Mouse (Mus musculus) cerebellum, adult 2 months (tissue): ENCODE results near the gene Fam162a. TPM values are rescaled to one million over a fixed set of nuclear protein-coding genes. Genes with fewer than 3 reads are reported as not detected.

Experiments
- DNase-seq, 2 experiments: peaks; one replicate each; pipeline ENCODE4 v3.0.0; 2021
- H3K27ac ChIP-seq: fragments of 200-500 bp; 2 replicates; pipeline ENCODE4 v1.5.1; 2012; ENCODE audit warnings: low read length, control low read depth, inconsistent platforms; ENCODE audit not compliant: insufficient read depth
- H3K27me3 ChIP-seq: fragments of 200-500 bp; 2 replicates; pipeline ENCODE4 v1.6.1; 2012; ENCODE audit warnings: inconsistent platforms, mild to moderate bottlenecking, low read length, moderate library complexity; ENCODE audit not compliant: control insufficient read depth, insufficient read depth
- H3K4me1 ChIP-seq: fragments of 200-500 bp; 2 replicates; pipeline ENCODE4 v1.6.1; 2011; ENCODE audit warnings: low read length; ENCODE audit not compliant: control insufficient read depth, insufficient read depth
- H3K4me3 ChIP-seq: fragments of 200-500 bp; replicated peaks from 2 replicates; pipeline ENCODE3; 2011; ENCODE audit warnings: mild to moderate bottlenecking, low read depth, low read length, control low read depth; ENCODE audit not compliant: insufficient read depth
- CTCF ChIP-seq: fragments of 200-500 bp; IDR thresholded peaks from 2 replicates; pipeline ENCODE4 v1.5.1; 2011; ENCODE audit warnings: low read depth, mild to moderate bottlenecking, control low read depth, low read length, moderate library complexity, borderline replicate concordance; ENCODE audit not compliant: insufficient read depth
- POLR2A ChIP-seq: fragments of 200-500 bp; IDR thresholded peaks from 2 replicates; pipeline ENCODE4 v1.6.1; 2011; ENCODE audit warnings: low read length, control low read depth, borderline replicate concordance; ENCODE audit not compliant: insufficient read depth
- WGBS: fragments of 180-500 bp; shearing (Covaris S2); methylation state at CpG from one replicate; pipeline ENCODE4 v1.1.7; 2018; 5-methylcytosine and 5-hydroxymethylcytosine counted together
- polyA plus RNA-seq: library from polyadenylated mRNA; depleted of rRNA; stranded (reverse); fragments of >200 nt; gene quantifications from 2 replicates; pipeline ENCODE4 v1.2.3, GENCODE M21; 2012

The Fam162a gene
- polyA plus RNA-seq, 1 experiment: 166 TPM

DNA sequence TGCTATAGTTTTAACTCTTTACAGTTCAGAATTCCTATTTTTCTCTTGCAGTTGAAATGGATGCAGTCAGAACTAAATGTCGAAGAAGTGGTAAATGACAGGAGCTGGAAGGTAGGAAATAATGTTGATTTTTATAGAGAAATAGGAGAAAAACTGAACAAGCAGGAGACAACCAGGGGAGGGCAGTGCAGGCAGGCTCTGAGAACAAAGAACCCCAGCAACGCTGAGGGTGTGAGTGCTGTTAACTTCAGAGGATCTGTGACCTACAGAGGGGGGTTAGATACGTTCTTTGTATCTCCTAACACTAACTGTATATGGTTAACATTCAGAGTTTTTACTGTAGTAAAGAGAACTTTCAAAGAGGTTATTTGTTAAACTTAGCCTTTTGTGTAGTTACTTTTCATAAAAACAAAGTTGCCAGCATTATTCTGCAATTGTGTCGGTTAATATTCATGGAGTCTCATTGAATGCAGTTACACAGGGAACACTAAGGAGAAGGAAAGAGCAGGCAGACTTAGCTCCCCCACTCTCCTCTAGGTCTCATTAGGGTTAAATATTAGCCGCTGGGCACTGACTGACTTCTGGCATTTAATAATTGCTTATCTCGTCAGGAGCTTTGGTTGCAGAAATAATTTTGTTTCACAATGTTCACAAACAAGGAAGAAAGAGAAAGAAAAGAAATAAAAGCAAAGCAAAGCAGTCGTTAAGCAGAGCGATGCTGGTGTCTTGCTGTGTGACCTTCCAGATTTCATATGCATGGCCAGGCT is 18.6 kb upstream of the Fam162a start:
- Histone ChIP-seq H3K4me1 (no peaks in the 10 kb centered on the region), H3K27ac (no peak overlapping the region), H3K27me3 (no peaks in the 10 kb centered on the region), H3K4me3 (no peak overlapping the region)
- DNase-seq: no peak
- 76% methylated on average over 8 of the region's 8 CpGs for WGBS
- TF ChIP-seq CTCF: no peak
- TF ChIP-seq POLR2A: no peak

DNA sequence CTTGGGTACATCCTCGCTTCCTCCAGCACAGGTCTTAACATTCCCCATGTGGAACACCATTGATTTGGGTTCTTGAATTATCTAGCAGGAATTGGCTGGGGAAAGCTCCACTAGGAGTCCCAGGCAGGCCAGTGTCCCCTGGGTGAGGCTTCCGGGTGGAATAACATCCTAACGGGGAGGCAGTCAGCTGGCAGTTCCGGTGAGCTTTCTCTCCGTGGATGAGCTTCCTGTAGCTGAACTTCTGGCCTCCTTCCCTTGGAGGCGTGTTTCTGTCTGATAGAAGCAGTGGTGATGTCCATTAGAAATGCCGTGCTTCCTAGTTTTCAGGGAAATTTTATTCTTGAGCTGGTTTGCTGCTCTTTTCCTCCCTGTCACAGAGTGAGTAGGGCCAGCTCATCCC is 17.7 kb upstream of the Fam162a start:
- Histone ChIP-seq H3K4me3 (no peak overlapping the region), H3K27ac (no peak overlapping the region), H3K4me1 (no peaks in the 10 kb centered on the region), H3K27me3 (no peaks in the 10 kb centered on the region)
- 78% methylated on average over 7 of the region's 7 CpGs for WGBS
- no peak for TF ChIP-seq CTCF
- no peak for TF ChIP-seq POLR2A
- DNase-seq: no peak

DNA sequence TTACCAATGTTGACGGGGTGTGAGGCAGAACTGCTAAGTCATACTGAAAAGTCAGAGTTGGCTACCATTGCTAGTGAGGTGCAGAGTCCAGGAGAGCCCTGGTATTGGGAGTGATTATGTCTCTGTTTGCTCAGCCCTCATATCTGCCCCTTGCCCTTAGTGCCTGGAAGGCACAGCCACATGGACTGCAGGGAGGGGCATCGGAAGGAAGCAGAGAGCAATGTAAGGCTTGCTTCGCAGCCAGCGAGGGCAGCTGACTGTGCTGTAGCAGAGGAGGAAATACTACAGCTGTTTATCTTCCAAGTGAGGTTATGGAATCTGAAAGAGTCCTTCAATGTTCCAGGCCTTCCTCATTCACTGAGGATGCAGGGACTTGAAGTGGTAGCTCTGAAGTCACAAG is 16.5 kb upstream of the Fam162a start:
- no peak for DNase-seq
- WGBS: 90% methylated on average over 4 of the region's 4 CpGs
- Histone ChIP-seq H3K27ac (no peak overlapping the region), H3K4me3 (no peak overlapping the region), H3K4me1 (no peaks in the 10 kb centered on the region), H3K27me3 (no peaks in the 10 kb centered on the region)
- TF ChIP-seq POLR2A (no peak), CTCF (no peak)

DNA sequence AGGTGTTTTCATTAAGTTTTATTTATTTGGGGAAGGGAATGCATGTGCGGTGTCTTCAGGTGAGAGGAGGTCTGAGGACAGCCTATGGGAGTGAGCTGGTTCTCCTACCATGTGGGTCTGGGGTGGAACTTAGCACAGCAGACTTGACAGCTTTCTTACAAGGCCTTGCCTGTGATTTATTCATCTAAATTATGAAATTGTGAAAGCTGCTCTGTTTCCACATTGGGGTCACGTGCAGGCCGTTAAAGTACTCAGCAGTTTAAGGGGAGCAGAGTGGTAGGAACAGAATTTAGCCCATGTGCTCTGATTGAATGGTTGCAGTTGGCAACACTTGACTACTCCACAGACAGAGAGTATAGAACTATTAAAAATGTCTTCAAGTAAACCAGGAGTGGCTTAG is 8.5 kb upstream of the Fam162a start:
- WGBS: 97% methylated on average over 3 of the region's 3 CpGs
- Histone ChIP-seq H3K27me3 (no peaks in the 10 kb centered on the region), H3K27ac (no peak overlapping the region), H3K4me3 (no peak overlapping the region), H3K4me1 (no peaks in the 10 kb centered on the region)
- no peak for DNase-seq
- TF ChIP-seq CTCF (no peak), POLR2A (no peak)

DNA sequence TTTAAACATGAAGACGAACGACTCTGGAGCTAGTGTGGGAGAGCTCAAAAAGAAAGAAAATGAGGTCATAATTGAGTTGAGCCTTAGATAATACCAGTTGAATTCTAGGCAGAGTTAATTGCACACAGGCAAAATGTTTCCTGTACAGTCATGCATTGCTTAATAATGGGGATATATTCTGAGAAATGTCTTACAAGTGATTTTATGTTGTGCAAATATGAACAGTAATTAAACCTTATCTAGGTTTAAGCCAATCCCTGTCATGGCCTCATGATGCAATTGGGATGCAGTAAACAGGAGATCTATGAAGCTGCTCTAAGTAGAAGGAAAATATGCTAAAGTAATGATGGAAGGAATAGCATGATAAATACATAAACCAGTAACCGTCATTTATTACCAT is 3.4 kb upstream of the Fam162a start:
- WGBS: 90% methylated on average over 3 of the region's 3 CpGs
- Histone ChIP-seq H3K27ac (no peak overlapping the region), H3K4me1 (no peaks in the 10 kb centered on the region), H3K4me3 (no peak overlapping the region), H3K27me3 (no peaks in the 10 kb centered on the region)
- DNase-seq: no peak
- TF ChIP-seq POLR2A (no peak), CTCF (no peak)

DNA sequence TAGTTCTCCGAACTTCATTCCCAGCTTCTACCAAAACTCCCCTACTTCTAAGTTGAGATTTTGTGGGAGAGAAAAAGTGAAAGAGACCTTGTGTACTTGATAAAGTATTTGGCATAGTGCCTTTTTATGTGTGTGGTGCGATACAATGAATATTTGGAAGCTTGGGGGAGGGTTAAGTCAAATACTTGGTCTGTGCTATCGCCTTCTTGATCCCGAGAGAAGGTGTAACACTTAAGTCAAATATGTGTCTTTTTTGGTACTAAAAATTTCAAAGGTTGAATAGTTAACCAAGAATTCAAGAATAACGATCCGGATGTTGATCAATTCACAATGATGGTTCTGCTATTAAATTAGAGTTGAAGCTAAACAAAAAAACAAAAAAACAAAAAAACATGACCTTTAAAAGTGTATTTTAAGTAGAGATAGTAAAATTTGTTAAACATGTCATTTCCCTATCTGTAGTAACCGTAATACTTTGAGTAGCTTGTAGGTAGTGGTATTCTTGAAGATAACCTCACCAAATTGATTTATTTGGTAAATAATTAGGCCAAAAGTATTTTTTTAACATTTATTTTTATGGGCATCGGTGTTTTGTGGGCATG is 1.1 kb upstream of the Fam162a start:
- Histone ChIP-seq H3K27me3 (no peaks in the 10 kb centered on the region), H3K27ac (no peak overlapping the region), H3K4me3 (peak overlapping the region; percentile 93), H3K4me1 (no peaks in the 10 kb centered on the region; the same call in 1 of the 2 replicates)
- DNase-seq: no peak
- TF ChIP-seq CTCF (no peak), POLR2A (no peak)
- 31% methylated on average over 8 of the region's 8 CpGs for WGBS

DNA sequence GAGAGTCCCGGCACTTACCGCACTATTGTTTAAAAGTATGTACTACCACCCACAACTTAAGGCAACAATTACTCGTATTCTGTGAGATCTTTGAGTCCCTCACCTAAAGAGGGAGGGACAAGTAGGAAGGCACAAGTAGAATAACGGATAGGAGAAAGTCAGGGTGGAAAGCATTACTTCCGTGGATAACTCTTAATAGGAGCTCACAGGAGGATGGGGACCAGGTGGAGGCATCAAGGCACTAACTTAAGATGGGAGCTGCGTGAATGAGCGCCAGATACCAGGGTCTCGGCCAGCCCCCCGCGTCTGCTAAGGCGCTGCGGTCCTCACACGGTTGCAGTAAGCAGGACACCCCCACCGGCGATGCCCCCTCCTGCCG is 334 bp downstream of the Fam162a start:
- no peak for DNase-seq
- under 1% methylated on average over 16 of the region's 16 CpGs for WGBS
- Histone ChIP-seq H3K27ac (peak overlapping the region; percentile 82), H3K27me3 (no peaks in the 10 kb centered on the region), H3K4me1 (no peaks in the 10 kb centered on the region; the same call in 1 of the 2 replicates), H3K4me3 (peak overlapping the region; percentile 93)
- TF ChIP-seq POLR2A (no peak), CTCF (no peak)

DNA sequence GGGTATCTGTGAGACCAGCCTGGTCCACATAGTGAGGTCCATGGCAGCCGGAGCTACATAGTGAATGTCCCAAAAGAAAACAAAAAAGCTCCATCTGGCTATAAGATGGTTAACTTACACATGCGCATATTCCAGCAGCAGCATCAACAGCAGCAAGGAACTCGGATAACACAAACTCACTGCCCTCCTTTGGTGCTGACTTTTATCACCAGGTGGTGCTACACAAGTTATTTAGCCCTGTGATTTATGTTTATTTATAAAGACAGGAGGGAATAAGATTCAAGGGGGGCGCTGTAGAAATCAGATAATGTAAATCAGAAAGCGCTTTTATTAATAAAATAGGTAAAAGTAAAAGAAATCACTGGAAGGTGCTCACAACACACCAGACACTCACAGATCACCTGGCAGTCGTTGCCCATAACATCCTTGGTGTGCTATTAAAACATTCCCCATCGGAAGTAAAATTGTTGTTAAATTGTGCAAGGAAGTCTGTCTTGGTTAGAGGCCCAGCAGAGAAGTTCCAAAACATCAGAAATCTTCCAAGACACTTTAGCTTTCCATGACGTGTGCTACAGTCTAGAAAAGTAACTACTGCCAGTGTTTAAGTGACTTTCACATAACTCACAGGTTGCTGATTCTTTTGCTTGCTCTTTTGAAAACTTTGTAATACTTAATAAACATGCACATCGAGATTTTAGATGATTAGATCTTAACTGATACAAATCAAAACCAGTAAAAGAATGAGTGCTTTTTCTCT is 1.4 kb downstream of the Fam162a start:
- WGBS: 24% methylated on average over 9 of the region's 9 CpGs
- no peak overlapping the region for H3K27ac ChIP-seq
- H3K4me3 ChIP-seq: peak overlapping the region; percentile 26
- TF ChIP-seq CTCF (no peak), POLR2A (no peak)
- no peaks in the 10 kb centered on the region for H3K27me3 ChIP-seq
- H3K4me1 ChIP-seq: no peaks in the 10 kb centered on the region; the same call in 1 of the 2 replicates
- DNase-seq: no peak
